Mouse (Mus musculus) olfactory bulb, adult 2 months (tissue): ENCODE measurements around the gene Arhgap9. TPM values are rescaled to one million over a fixed set of nuclear protein-coding genes. Genes with fewer than 3 reads are reported as not detected.

Experiments used
- H3K27ac ChIP-seq: fragments of 200-500 bp; 2 replicates; pipeline ENCODE4 v1.5.1; 2012; ENCODE audit warnings: low read depth, low read length; ENCODE audit not compliant: insufficient read depth
- H3K4me1 ChIP-seq: fragments of 200-500 bp; 2 replicates; pipeline ENCODE4 v1.6.1; 2012; ENCODE audit warnings: low read length; ENCODE audit not compliant: control insufficient read depth, insufficient read depth
- H3K4me3 ChIP-seq: fragments of 200-500 bp; 2 replicates; pipeline ENCODE4 v1.5.1; 2012; ENCODE audit warnings: mild to moderate bottlenecking, low read depth, low read length, moderate library complexity; ENCODE audit not compliant: insufficient read depth
- CTCF ChIP-seq: fragments of 200-500 bp; IDR thresholded peaks from 2 replicates; pipeline ENCODE4 v1.5.1; 2012; ENCODE audit warnings: low read depth, mild to moderate bottlenecking, low read length, moderate library complexity; ENCODE audit not compliant: insufficient read depth
- POLR2A ChIP-seq: fragments of 200-500 bp; IDR thresholded peaks from 2 replicates; pipeline ENCODE4 v1.6.1; 2012; ENCODE audit warnings: mild to moderate bottlenecking, low read depth, low read length, moderate library complexity; ENCODE audit not compliant: insufficient read depth
- WGBS: fragments of 180-500 bp; shearing (Covaris S2); methylation state at CpG from one replicate; pipeline ENCODE4 v1.1.7; 2018; 5-methylcytosine and 5-hydroxymethylcytosine counted together
- polyA plus RNA-seq: library from polyadenylated mRNA; stranded (reverse); fragments of >200 nt; gene quantifications from 2 replicates; pipeline ENCODE4 v1.2.4, GENCODE M21; 2012; ENCODE audit warnings: low replicate concordance; ENCODE audit not compliant: missing spikeins, insufficient read depth, insufficient read length

The Arhgap9 gene
- polyA plus RNA-seq, 1 experiment: not detected

DNA sequence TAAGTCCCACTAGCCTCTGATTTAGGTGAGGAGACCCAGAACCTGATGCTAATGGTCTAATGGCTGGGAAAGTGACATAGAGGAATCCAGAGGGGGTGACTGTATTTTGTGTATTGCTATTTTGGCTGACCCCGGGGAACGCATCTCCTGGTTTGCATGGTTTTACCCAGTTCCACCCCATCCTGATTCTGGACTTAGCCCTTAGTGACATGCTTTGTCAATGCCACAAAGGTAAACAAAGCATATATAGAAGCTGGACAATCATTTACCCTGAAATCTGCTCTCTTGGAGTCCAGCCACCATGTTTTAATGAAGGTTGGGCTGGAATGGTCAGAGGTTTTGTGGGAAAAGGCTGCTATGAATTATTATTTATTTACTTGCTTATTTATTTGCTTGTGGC is 46.5 kb downstream of the Arhgap9 start:
- Histone ChIP-seq H3K4me3 (no peak overlapping the region), H3K27ac (no peak overlapping the region), H3K4me1 (peaks cover 9% of the 10 kb centered on the region)
- 85% methylated on average over 2 of the region's 2 CpGs for WGBS
- TF ChIP-seq POLR2A (no peak), CTCF (no peak)

- H3K27ac ChIP-seq: peak within 1 kb of the TSS; percentile 21; the same call in 1 of the 2 replicates
- WGBS: 89% methylated on average over 22 of the region's 22 CpGs
- peaks cover 9% of the 10 kb centered on the region for H3K4me1 ChIP-seq
- no peak within 1 kb of the TSS for H3K4me3 ChIP-seq
- TF ChIP-seq CTCF: no peak
- TF ChIP-seq POLR2A: no peak
Observed at GRCm38 (mm10) chr10:127369834-127370820, 48.4 kb downstream of the Arhgap9 start, which contains the start of gene Inhbc. TSS of gene Inhbc (minus strand) at chr10:127370431.

GRCm38 (mm10) chr10:127371023-127371422 is 49.3 kb downstream of the Arhgap9 start:
- Histone ChIP-seq H3K4me1 (peaks cover 9% of the 10 kb centered on the region), H3K27ac (peak overlapping the region; percentile 21; the same call in 1 of the 2 replicates), H3K4me3 (no peak overlapping the region)
- TF ChIP-seq POLR2A: no peak
- TF ChIP-seq CTCF: no peak
- WGBS: 43% methylated on average over 2 of the region's 2 CpGs

- no peak overlapping the region for H3K27ac ChIP-seq
- WGBS: 81% methylated on average over 3 of the region's 3 CpGs
- TF ChIP-seq POLR2A (no peak), CTCF (no peak)
- H3K4me1 ChIP-seq: peaks cover 2% of the 10 kb centered on the region; the same call in 1 of the 2 replicates
- no peak overlapping the region for H3K4me3 ChIP-seq
Observed at GRCm38 (mm10) chr10:127377700-127378099, 55.9 kb downstream of the Arhgap9 start.

Other genes with a start within 250 kb of the Arhgap9 start
- gene Agap2, start 246.7 kb upstream of the Arhgap9 start, polyA plus RNA-seq: 219 TPM in 1 of 2 replicates, not detected in the other
- 124 TPM in 1 of 2 replicates, not detected in the other for gene Os9, start 200.8 kb upstream of the Arhgap9 start, polyA plus RNA-seq
- gene B4galnt1, start 156.7 kb upstream of the Arhgap9 start, polyA plus RNA-seq: not detected in 2 replicates
- not detected in 2 replicates for gene Slc26a10, start 141.3 kb upstream of the Arhgap9 start, polyA plus RNA-seq
- gene Arhgef25, start 131.9 kb upstream of the Arhgap9 start, polyA plus RNA-seq: not detected in 2 replicates
- 159 TPM in 1 of 2 replicates, not detected in the other for gene Dtx3, start 126.2 kb upstream of the Arhgap9 start, polyA plus RNA-seq
- gene Pip4k2c, start 110.4 kb upstream of the Arhgap9 start, polyA plus RNA-seq: 102 TPM in 1 of 2 replicates, not detected in the other
- gene Kif5a, start 58.6 kb upstream of the Arhgap9 start, polyA plus RNA-seq: 72.6 and 160 TPM in 2 replicates
- not detected in 2 replicates for gene Dctn2, start 55.6 kb upstream of the Arhgap9 start, polyA plus RNA-seq
- gene Mbd6, start 32.9 kb upstream of the Arhgap9 start, polyA plus RNA-seq: not detected in 2 replicates
- not detected in 2 replicates for gene Mars, start 10.2 kb upstream of the Arhgap9 start, polyA plus RNA-seq
- not detected in 2 replicates for gene Gli1, start 20.0 kb downstream of the Arhgap9 start, polyA plus RNA-seq
- not detected in 2 replicates for gene Inhbe, start 32.4 kb downstream of the Arhgap9 start, polyA plus RNA-seq
- gene Inhbc, start 48.5 kb downstream of the Arhgap9 start, polyA plus RNA-seq: not detected in 2 replicates
- gene R3hdm2, start 58.4 kb downstream of the Arhgap9 start, polyA plus RNA-seq: 475 and 884 TPM in 2 replicates
- gene Stac3, start 179.7 kb downstream of the Arhgap9 start, polyA plus RNA-seq: not detected in 2 replicates
- gene Ndufa4l2, start 193.0 kb downstream of the Arhgap9 start, polyA plus RNA-seq: not detected in 2 replicates
- not detected in 2 replicates for gene Shmt2, start 200.5 kb downstream of the Arhgap9 start, polyA plus RNA-seq
- gene Nxph4, start 212.6 kb downstream of the Arhgap9 start, polyA plus RNA-seq: not detected in 2 replicates